Comparison of ENCODE assay signal across 7 mouse cellular contexts in genomic region chr7:45459564-45460140, GRCm38 (mm10). TPM values are rescaled to one million over a fixed set of nuclear protein-coding genes. Genes with fewer than 3 reads are reported as not detected.
DNase-seq lines count a peak whose midpoint lies in the region; ATAC-seq and TF ChIP-seq lines count a peak whose summit lies in the region.
"Not testable (repeated sequence)": the region's sequence is repeated elsewhere in the genome, so short reads cannot be mapped to it uniquely, and the experiment has no call there.

Gene Ftl1, minus strand, starts transcription at chr7:45459884.

- WGBS in embryonic facial prominence, embryonic 10.5 days = under 1% methylated on average over 37 of the region's 37 CpGs
- 1% methylated on average over 28 of the region's 37 CpGs for WGBS in intestine, postnatal 0 days
- under 1% methylated on average over 37 of the region's 37 CpGs for WGBS in midbrain, embryonic 12.5 days
- under 1% methylated on average over 31 of the region's 37 CpGs for WGBS in small intestine, adult 2 months

- peak; percentile 93 for TF ChIP-seq POLR2A in small intestine, adult 2 months (IDR thresholded peaks at IDR 0.05; ENCODE audit: low read depth, low read length)

- not testable (repeated sequence) for TF ChIP-seq CTCF in intestine, postnatal 0 days (IDR thresholded peaks at IDR 0.05; ENCODE audit: low read depth); small intestine, adult 2 months (IDR thresholded peaks at IDR 0.05; ENCODE audit: extremely low read depth, insufficient read length, insufficient replicate concordance, low read depth, low read length)

- intact Hi-C loops in left cerebral cortex, postnatal 4 days (cut with DNase I) = not testable (repeated sequence)

- H3K9me3 ChIP-seq in embryonic facial prominence, embryonic 10.5 days; intestine, postnatal 0 days (ENCODE audit: control insufficient read depth); midbrain, embryonic 12.5 days: not testable (repeated sequence)

- peak within 1 kb of the TSS; percentile 96 for H3K27ac ChIP-seq in embryonic facial prominence, embryonic 10.5 days (replicated peaks)
- peak within 1 kb of the TSS; percentile 94 for H3K27ac ChIP-seq in intestine, postnatal 0 days (ENCODE audit: low read depth, low read length)
- peak within 1 kb of the TSS; percentile 93 for H3K27ac ChIP-seq in midbrain, embryonic 12.5 days (replicated peaks)
- H3K27ac ChIP-seq in small intestine, adult 2 months (ENCODE audit: insufficient read depth, low read depth, low read length) = peak within 1 kb of the TSS; percentile 98

- peak; percentile 84 for ATAC-seq in intestine, postnatal 0 days
- ATAC-seq in midbrain, embryonic 12.5 days (ENCODE audit: low FRiP score, low read depth) = peak; percentile 97

- peak; percentile 97 for DNase-seq in adrenal gland, postnatal 10 days
- DNase-seq in embryonic facial prominence, embryonic 10.5 days (ENCODE audit: low spot score) = peak; percentile 98
- not testable (repeated sequence) for DNase-seq in gonadal fat pad, adult 2 months (ENCODE audit: low read depth)
- DNase-seq in left cerebral cortex, postnatal 4 days = peak; percentile 99

- H3K4me3 ChIP-seq in embryonic facial prominence, embryonic 10.5 days = peak within 1 kb of the TSS; percentile 88
- peak within 1 kb of the TSS; percentile 74 for H3K4me3 ChIP-seq in intestine, postnatal 0 days (ENCODE audit: low read depth, low read length)
- H3K4me3 ChIP-seq in midbrain, embryonic 12.5 days = peak within 1 kb of the TSS; percentile 87
- peak within 1 kb of the TSS; percentile 75 for H3K4me3 ChIP-seq in small intestine, adult 2 months (ENCODE audit: low read depth, low read length)

- H3K9ac ChIP-seq in intestine, postnatal 0 days (ENCODE audit: low read depth, low read length) = peak within 1 kb of the TSS; percentile 57
- peak within 1 kb of the TSS; percentile 91 for H3K9ac ChIP-seq in midbrain, embryonic 12.5 days (replicated peaks)

- H3K27me3 ChIP-seq in embryonic facial prominence, embryonic 10.5 days (replicated peaks; ENCODE audit: low read depth, poor library complexity, severe bottlenecking); intestine, postnatal 0 days (replicated peaks; ENCODE audit: control insufficient read depth, insufficient read depth, low read length); midbrain, embryonic 12.5 days; small intestine, adult 2 months (ENCODE audit: control insufficient read depth, insufficient read depth, low read length): not testable (repeated sequence)

- H3K4me2 ChIP-seq in intestine, postnatal 0 days (replicated peaks; ENCODE audit: low read depth) = peak within 1 kb of the TSS; percentile 73
- H3K4me2 ChIP-seq in midbrain, embryonic 12.5 days (replicated peaks) = peak within 1 kb of the TSS; percentile 82

- H3K36me3 ChIP-seq in embryonic facial prominence, embryonic 10.5 days (replicated peaks) = peaks cover 85% of the 10 kb centered on the region
- peaks cover 48% of the 10 kb centered on the region for H3K36me3 ChIP-seq in intestine, postnatal 0 days (ENCODE audit: control insufficient read depth, insufficient read depth)
- H3K36me3 ChIP-seq in midbrain, embryonic 12.5 days = peaks cover 62% of the 10 kb centered on the region
- peaks cover 27% of the 10 kb centered on the region for H3K36me3 ChIP-seq in small intestine, adult 2 months (ENCODE audit: control insufficient read depth, insufficient read depth, low read length)

- peaks cover 43% of the 10 kb centered on the region for H3K4me1 ChIP-seq in embryonic facial prominence, embryonic 10.5 days
- H3K4me1 ChIP-seq in intestine, postnatal 0 days (replicated peaks; ENCODE audit: control insufficient read depth, insufficient read depth, low read length) = not testable (repeated sequence)
- H3K4me1 ChIP-seq in midbrain, embryonic 12.5 days = peaks cover 40% of the 10 kb centered on the region
- H3K4me1 ChIP-seq in small intestine, adult 2 months (ENCODE audit: control insufficient read depth, insufficient read depth, insufficient read length, low read length) = peaks cover 22% of the 10 kb centered on the region

RNA-seq across cellular contexts. Expression of gene Ftl1, which starts in this region (rescaled TPM):
- total RNA-seq in adrenal gland, postnatal 10 days (2021) = 100 to 1,000 TPM; 527 to 606 TPM
- polyA plus RNA-seq in embryonic facial prominence, embryonic 10.5 days (2016; fragmentation: Nextera tagmentation; extraction: Ambion mirVana) = 5,460 and 5,734 TPM in 2 replicates
- polyA plus RNA-seq in gonadal fat pad, adult 2 months (2012; rRNA removed) = 2,754 and 3,247 TPM in 2 replicates
- 13,232 and 14,059 TPM in 2 replicates for polyA plus RNA-seq in intestine, postnatal 0 days (2015; fragmentation: Nextera tagmentation; extraction: Ambion mirVana)
- total RNA-seq in left cerebral cortex, postnatal 4 days (2021) = 100 to 1,000 TPM; 708 to 725 TPM
- 5,715 and 6,077 TPM in 2 replicates for polyA plus RNA-seq in midbrain, embryonic 12.5 days (2016; fragmentation: Nextera tagmentation; extraction: Ambion mirVana)
- polyA plus RNA-seq in small intestine, adult 2 months (2012; rRNA removed) = 1,857 and 2,336 TPM in 2 replicates
